Mouse (Mus musculus) ES-CJ7 (cell line): Measurements from ENCODE around the gene Tnrc18.
A peak's percentile ranks its signal among the peaks of the same experiment; 100 is the strongest.

Experiments used
- DNase-seq: peaks from one replicate; pipeline ENCODE4 v3.0.0; 2011; ENCODE audit warnings: low read depth, low spot score

Gene Tnrc18

DNA sequence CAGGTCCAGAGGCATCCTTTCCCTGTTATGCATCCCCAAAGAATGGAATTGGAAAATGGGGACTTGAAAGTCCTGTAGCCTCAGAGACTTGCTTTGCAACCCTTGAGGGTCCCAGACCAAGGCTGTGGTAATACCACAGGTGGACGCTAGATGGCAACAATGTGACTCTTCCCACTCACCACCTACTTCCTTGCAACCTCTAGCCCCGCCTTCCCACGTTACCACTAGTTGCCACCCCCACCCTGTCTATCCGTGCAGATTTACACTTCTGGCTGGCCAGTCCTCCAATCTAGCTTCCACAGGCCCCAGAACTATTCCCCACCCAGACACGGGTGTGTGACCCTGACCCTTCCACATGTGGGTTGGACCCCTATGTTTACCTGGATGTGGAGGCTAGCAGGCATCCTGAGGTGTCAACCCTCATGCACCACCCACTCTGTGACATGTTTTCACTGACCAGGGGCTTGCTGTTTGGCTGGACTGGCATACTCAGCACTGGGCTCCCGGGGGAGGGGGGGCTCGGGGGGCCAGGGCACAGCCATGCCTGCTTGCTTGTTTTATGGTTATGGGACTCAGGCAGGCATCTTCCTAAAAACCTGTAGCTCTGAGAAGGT, 93.8 kb downstream of the Tnrc18 start:
- DNase-seq: peak; percentile 84

- DNase-seq: no peak
These were observed 97.6 kb downstream of the Tnrc18 start for GRCm38 (mm10) chr5:142719897-142720296.

DNA sequence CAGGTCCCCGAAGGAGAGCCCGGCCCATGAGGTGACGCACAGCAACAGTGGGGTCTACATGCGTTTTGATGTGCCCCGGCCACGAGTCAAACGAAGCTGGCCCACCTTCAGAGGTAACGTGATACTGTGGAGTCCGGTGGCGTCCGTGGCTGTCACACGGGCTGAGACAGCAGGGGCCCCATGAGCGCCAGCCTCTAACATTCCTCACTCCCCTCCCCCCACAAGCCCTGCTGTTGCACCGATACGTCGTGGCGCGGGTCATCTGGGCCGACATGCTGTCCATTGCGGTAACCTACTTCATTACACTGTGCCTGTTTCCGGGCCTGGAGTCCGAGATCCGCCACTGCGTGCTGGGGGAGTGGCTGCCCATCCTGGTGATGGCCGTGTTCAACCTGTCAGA, 99.0 kb downstream of the Tnrc18 start:
- DNase-seq: no peak

DNA sequence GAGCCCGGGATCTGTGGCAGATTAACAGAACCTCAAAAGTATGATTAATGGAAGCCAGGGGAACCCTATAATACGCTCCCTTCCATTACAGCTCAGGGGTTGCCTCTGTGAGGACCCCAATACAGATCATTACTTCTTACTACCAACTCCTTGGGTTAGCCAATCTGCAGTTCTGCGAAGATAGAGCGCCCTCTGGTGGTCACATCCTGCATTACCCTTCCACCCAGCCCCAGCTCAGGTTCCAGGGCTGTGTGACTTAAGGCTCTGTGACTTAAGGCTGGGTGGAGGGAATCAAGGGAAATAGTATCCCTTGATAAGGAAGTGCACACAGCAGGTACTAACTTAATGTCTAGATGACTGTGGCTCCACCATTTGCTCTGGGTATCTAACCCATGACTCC, 99.4 kb downstream of the Tnrc18 start:
- DNase-seq: peak; percentile 81

GRCm38 (mm10) chr5:142716056-142716455, 101.4 kb downstream of the Tnrc18 start:
- DNase-seq: no peak

- no peak for DNase-seq
These were observed 102.4 kb downstream of the Tnrc18 start for GRCm38 (mm10) chr5:142715059-142715458.

GRCm38 (mm10) chr5:142713966-142714365, 103.5 kb downstream of the Tnrc18 start:
- DNase-seq: no peak

DNA sequence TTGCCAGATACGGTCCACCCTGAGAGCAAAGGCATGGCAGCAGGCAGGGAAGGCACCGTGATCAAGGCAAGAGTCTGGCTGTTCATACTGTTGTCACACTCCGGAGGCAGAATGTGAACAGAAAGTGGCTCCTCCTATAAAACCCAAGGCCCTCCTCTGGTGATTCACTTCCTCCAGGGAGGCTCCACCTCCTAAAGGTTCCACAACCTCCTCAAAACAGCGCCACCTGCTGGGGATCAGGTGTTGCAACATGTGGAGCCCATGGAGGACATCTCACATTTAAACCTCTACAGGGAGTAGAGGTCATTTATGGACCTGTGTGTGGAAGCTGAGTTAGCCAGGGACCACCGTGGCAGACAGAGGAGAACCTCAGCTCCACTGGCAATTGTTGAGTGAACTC, 105.1 kb downstream of the Tnrc18 start:
- DNase-seq: peak; percentile 57

- DNase-seq: no peak
These were observed 108.0 kb downstream of the Tnrc18 start for GRCm38 (mm10) chr5:142709436-142709835.

- no peak for DNase-seq
These were observed 109.8 kb downstream of the Tnrc18 start for GRCm38 (mm10) chr5:142707709-142708108.

- no peak for DNase-seq
These were observed 113.9 kb downstream of the Tnrc18 start for GRCm38 (mm10) chr5:142703569-142703968.

GRCm38 (mm10) chr5:142702511-142703138, 114.8 kb downstream of the Tnrc18 start:
- no peak for DNase-seq

DNA sequence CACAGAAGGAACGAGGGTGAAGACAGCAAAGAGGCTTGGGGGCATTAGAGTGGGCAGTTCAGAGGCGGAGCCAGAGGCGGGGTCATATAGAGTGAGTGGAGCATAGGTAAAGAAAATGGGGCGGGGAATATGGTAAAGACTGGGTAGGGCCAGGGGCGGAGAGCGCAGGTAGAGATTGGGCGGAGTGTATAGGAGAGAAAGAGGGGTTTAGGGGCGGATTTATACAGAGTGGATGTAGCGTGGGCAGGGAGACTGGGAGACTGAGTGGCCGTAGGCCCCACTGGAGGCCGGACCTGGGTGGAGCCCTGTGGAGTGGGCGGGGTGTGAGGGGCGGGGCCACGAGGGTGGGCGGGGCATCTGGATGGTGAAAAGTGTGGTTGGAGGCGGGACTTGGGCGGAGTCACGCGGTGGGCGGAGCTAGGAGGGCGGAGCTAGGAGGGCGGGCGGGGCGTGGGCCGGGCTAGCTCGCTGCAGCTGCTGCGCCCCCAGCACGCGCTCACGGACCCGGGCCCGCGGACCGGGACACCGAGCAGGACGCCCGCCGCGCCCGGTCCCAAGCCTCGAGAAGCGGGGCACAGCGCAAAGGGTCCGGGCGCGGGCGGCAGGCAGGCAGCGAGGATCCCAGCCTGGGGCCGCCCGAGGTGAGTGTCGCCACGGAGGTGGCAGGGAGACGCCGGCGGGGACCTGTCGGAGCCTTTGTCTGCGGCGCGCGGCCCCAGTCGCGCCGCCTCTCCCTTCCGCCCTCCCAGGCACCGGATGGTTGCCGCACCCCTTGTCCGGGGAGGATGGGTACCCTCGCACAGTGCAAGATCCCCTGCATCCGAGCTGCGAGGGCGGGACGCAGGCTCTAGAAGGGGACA, 115.6 kb downstream of the Tnrc18 start:
- DNase-seq: peak; percentile 83

DNA sequence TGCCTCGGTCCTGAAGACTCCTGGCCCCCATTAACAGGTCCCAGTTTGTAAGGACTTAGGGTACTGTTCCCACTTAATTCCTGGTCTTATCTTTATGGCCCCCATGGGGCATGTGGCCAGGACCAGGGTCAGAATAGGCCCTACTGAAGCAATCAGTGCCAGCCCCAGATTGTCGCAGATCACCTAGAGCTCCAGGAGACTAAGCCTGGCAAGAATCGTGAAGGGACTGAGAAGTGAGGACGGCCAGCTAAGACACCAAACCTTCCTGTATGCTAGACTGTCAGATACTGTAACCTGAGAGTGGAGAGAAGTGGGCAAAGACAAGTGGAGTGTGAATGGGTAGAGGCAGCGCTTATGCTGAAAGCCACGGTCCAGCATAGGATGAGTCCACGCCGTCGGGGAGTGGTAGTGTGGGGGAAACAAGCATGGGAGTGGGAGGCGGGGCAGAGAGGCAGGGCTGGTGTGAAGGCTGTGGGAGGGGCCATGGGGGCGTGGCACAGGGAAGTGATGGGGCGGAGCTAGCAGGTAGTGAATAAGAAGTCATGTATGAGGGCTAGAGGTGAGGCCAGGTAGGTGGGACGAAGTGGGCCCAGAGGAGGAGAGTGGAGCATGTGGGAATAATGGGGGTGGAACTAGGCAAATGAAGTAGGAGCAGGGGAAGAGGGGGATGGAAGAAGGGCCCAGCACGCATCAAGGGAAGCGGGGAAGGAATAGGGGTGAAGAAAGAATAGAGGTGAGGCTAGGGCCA, 116.4 kb downstream of the Tnrc18 start:
- DNase-seq: peak; percentile 91

GRCm38 (mm10) chr5:142697742-142698141, 119.7 kb downstream of the Tnrc18 start:
- no peak for DNase-seq

GRCm38 (mm10) chr5:142696865-142697264, 120.6 kb downstream of the Tnrc18 start:
- DNase-seq: no peak

GRCm38 (mm10) chr5:142696258-142696657, 121.2 kb downstream of the Tnrc18 start:
- peak; percentile 44 for DNase-seq

DNA sequence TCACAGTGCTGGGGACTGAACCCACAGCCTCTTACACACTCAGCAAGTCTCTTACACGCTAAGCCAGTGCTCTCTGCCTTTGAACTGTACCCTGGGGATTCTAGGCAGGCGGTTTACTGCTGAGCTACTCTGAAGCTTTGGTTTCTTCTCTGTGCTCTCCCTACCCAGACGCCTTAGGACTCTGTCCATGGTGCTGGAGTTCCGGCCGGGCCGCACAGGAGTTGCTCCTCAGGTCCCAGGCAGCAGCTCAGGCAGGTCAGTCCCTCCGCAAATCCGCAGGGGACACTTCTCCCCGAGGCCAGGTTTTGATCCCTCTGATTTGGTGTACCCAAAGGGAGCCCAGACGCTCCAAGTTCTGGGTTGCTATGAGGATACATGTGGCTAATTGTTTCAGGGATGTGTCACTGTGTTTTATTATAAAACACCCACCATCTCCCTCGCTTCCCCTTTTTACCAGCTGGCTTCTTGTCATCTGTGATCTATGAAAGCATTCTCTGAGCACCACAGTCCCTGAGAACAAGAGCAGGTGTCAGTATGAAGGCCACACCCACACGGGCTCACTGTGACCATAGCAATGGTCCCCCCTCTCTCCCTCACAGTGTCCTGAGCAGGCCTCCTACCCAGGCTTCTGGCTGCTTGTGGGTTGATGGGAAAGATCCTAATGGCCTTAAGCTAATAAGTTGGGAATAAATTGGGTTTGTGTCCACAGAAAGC, 122.7 kb downstream of the Tnrc18 start:
- peak; percentile 68 for DNase-seq

DNA sequence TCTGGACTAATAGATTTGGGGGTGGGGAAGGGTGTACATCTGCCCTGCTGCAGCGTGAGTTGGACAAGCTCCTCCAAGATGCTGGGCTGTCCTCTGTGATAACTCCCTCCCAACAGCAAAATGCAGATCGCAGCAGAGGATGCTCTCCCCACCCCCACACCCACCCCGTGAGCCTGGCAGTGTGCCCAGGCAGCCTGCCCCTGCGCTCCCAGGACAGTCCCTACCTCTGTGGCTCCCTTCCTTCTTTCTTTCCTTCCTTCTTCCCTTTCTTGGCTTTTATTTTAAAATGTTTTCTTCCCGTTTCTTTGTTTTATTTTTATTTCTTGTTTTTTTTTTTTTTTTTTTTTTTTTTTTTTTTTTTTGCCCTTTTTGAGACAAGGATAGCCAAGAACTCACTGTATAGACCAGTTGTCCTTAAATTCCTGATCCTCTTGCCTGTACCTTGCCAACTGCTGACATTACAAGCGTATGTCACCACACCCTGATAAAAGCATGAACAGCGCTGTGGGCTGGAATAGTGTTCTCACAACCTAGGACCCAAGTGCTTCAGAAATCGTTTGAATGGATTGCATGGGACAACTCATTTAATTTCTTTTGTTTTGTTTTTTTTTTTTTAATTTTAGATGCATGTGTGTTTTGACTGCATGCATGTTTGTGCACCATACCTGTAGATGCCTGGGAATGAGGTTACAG, 123.6 kb downstream of the Tnrc18 start:
- no peak for DNase-seq

DNA sequence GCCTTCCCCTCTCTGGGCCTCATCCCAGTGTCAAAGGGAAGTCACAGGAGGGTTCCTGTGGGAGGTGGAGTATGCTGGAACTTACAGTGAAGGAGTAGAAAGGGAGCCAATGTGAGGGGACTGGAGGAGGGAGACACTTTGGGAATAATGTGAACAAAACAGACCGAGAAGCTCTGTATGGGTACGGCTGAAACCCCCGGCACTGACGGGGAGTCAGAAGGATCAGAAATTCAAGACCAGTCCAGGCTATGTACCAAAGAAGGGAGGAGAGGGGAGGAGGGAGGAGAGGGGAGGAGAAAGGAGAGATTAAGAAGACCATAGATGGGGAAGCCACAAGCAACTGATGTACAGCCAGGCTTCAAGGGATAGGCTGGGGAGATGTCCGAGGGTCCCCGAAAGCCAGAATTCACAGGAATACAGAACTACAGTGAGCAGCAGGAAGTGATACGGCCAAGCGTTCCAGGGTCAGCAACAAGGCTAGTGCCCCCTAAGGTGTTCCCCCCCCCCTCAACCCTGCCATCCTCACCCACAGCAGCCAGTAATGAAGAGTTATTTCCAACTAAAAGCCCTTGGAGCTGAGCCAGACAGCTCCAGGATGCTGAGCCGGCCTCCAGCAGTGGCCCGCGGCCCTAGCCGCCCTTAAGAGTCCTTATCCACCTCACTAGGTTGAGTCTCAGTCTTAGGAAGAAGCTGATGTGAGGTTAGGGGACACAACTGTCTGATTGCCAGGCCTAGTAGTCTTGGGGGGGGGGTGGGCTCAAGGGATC, 124.3 kb downstream of the Tnrc18 start:
- DNase-seq: no peak
